Mouse (Mus musculus): ENCODE measurements around the gene Fbxw8. TPM values are rescaled to one million over a fixed set of nuclear protein-coding genes. Genes with fewer than 3 reads are reported as not detected.

Gene Fbxw8
- polyA plus RNA-seq, 1 experiment from 2014 or later: 37.9 TPM

DNA sequence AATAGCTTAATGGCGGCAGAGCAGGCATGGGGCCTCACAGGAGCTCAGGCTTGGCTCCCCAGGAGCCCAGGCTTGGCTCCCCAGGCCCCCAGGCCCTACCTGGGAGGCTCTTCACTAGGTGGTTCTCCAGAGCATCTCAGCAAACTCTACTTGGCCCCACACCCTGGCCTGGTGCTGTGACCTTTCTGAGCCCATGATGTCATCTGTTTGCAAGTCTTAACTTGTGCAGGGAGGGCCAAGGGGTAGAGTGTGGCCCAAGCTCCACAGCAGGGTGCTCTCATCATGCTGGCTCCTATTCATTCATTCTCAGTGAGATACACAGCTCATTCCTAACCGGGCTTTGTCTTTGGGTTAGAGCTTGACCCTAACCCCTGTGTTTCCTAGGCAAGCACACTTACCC lies 34.6 kb downstream of the Fbxw8 start:
- WGBS: 57% methylated on average over 2 of the region's 2 CpGs
- Histone ChIP-seq H3K9me3 (replicated peaks) (no peaks in the 10 kb centered on the region), H3K27me3 (ENCODE audit: low read depth, poor library complexity, severe bottlenecking) (no peaks in the 10 kb centered on the region), H3K4me1 (peaks cover 11% of the 10 kb centered on the region; the same call in 1 of the 2 replicates), H3K4me3 (no peak overlapping the region), H3K27ac (no peak overlapping the region), H3K36me3 (peaks cover 72% of the 10 kb centered on the region)
- DNase-seq (ENCODE audit: low spot score): no peak

DNA sequence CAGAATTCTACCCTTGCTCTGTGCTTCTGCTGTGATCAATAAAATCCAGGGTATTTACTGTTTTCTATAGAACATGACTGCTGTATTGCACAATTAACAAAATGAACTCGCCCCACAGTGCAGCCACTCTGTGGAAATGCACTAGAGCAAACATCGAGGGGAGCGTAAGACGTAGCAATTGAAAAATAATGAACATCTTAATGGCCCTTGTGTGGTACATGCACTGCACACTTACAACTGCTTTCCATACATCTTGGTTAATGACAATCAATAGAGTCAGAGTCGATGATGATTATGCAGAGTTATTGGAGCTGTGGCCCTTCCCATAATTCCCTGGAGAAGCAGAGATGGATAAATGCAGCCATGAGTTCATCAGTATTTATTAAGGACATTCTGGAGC lies 36.3 kb downstream of the Fbxw8 start:
- DNase-seq (ENCODE audit: low spot score): no peak
- H3K36me3 ChIP-seq: peaks cover 70% of the 10 kb centered on the region
- H3K4me3 ChIP-seq: no peak overlapping the region
- 94% methylated on average over 5 of the region's 5 CpGs for WGBS
- H3K9me3 ChIP-seq (replicated peaks): no peaks in the 10 kb centered on the region
- no peaks in the 10 kb centered on the region for H3K27me3 ChIP-seq (ENCODE audit: low read depth, poor library complexity, severe bottlenecking)
- peaks cover 11% of the 10 kb centered on the region; the same call in 1 of the 2 replicates for H3K4me1 ChIP-seq
- H3K27ac ChIP-seq: no peak overlapping the region

DNA sequence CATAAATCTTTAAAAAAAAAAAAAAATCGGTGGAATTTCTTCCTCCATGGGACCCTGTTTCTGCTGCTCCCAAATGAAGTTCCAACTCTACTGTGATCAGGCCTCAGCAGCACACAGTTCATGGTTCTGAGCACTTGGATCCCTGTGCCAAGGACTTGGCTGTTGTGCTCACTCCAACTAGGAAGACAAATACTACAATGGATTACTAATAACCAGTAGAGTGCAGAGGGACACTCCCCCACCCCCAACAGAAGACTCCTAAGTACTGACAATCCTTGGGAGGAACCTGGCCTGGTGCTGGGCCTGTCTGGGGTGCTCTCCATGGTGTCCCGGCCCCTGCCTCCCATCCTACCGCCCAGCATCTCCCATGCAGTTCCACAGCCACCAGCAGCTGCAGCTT lies 36.9 kb downstream of the Fbxw8 start:
- WGBS: 88% methylated on average over 3 of the region's 3 CpGs
- Histone ChIP-seq H3K27me3 (ENCODE audit: low read depth, poor library complexity, severe bottlenecking) (no peaks in the 10 kb centered on the region), H3K4me1 (peaks cover 8% of the 10 kb centered on the region; the same call in 1 of the 2 replicates), H3K36me3 (peaks cover 69% of the 10 kb centered on the region), H3K27ac (no peak overlapping the region), H3K9me3 (replicated peaks) (no peaks in the 10 kb centered on the region), H3K4me3 (no peak overlapping the region)
- DNase-seq (ENCODE audit: low spot score): no peak

DNA sequence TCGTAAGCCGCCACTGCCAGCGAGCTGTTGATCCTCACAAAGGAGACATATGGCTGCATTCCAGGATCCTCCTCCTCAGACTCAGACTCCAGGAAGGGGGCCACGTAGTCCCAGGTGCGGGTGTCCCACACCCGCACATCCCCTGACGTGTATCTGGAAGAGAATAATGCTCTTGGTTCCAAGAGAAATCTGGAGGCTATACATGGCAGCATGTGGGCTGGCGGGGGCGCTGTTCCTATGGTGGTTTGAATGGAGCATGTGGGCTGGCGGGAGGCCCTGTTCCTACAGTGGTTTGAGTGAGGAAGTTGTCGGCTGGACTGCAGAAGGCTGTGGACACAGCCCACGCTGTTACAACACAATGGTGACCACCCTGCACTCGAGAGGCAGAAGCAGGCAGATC lies 41.6 kb downstream of the Fbxw8 start:
- H3K9me3 ChIP-seq (replicated peaks): no peaks in the 10 kb centered on the region
- H3K4me3 ChIP-seq: no peak overlapping the region
- peaks cover 78% of the 10 kb centered on the region for H3K36me3 ChIP-seq
- no peak for DNase-seq (ENCODE audit: low spot score)
- 0 out of 2 replicates have a peak, but pooled peaks cover 2% of the 10 kb centered on the region for H3K4me1 ChIP-seq
- no peak overlapping the region for H3K27ac ChIP-seq
- 87% methylated on average over 10 of the region's 13 CpGs for WGBS
- no peaks in the 10 kb centered on the region for H3K27me3 ChIP-seq (ENCODE audit: low read depth, poor library complexity, severe bottlenecking)

DNA sequence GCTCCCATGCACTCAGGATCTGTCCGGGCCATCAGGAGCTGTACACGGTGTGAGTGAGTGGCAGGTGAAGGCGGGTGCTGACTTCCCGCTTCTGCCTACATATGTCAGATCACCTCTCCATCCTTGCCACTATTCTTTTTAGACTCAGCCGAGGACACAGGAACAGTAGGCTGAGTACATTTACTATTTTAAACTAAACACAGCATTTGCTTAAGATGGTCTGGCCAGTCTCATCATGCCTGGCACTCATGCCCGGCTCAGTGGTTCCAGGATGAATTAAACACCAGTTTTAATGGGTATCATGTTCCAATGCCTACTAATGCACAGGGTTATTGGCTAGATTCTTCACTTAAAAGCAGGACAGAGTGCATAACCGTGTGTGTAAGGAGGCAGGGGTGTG lies 42.2 kb downstream of the Fbxw8 start:
- Histone ChIP-seq H3K9me3 (replicated peaks) (no peaks in the 10 kb centered on the region), H3K4me1 (0 out of 2 replicates have a peak, but pooled peaks cover 2% of the 10 kb centered on the region), H3K4me3 (no peak overlapping the region), H3K36me3 (peaks cover 79% of the 10 kb centered on the region), H3K27ac (no peak overlapping the region), H3K27me3 (ENCODE audit: low read depth, poor library complexity, severe bottlenecking) (no peaks in the 10 kb centered on the region)
- 91% methylated on average over 7 of the region's 7 CpGs for WGBS
- DNase-seq (ENCODE audit: low spot score): no peak

DNA sequence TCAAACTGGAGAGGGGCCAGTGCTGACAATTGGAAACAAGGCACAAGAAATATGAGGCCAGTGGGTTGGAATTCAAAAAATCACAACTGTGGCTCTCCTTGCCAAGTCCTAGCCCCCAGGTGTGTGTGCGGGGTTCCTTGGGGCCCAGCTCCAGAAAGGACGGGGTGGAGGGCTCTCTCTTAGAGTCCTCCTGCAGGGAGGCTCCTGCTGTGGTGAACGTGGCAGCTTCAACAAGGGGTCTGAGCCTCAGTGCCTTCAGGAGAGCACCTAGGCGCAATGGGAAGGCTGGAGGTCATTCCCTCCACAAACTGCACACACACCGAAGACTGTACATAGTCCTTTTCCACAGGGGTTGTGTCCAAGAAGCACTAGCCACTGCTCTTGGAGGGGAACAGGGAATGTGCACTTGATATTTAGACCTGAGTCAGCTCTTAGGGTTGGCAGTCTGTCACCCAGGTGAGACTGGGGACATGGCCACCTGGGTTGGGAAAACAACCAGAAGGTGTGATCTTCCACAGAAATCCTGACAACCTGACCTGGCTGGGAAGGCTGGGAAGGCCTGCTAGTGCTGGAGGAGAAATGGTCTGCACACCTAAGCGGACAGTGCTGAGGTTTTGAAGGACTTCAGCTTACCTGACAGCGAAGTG lies 46.3 kb downstream of the Fbxw8 start:
- no peak overlapping the region for H3K27ac ChIP-seq
- H3K36me3 ChIP-seq: peaks cover 88% of the 10 kb centered on the region

DNA sequence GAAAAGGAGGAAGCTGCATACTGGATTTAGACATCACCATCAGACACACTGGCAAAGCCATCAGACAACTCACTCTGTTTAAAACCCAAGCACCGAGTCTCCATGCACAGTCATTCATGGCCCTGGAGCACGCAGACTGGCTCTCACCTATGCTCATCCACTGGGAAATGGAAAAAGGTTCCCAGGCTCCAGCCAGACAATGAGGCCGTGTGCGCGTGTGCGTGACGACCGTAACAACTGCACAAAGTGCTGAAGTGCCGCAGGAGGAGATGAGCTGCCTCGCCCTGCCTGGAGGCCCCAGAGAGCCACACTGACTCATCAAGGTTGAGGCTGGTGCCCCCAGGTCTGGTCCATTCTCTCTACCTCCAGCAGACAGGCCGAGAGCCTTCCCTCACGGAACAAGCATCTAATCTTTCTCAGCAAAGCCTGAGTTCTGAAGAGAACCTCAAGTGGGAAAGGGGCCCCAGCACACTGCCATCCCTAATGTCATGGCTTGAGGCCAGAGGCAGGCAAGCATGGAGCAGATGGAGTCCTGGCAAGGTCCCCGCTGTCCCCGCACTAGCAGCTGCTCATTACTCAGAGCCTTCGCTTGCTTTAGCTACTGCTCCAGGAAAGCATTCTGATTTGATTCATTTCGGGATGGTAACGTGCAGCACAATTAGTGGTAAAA lies 47.0 kb downstream of the Fbxw8 start:
- Histone ChIP-seq H3K27me3 (ENCODE audit: low read depth, poor library complexity, severe bottlenecking) (no peaks in the 10 kb centered on the region), H3K36me3 (peaks cover 86% of the 10 kb centered on the region), H3K4me1 (no peaks in the 10 kb centered on the region), H3K27ac (no peak overlapping the region), H3K9me3 (replicated peaks) (no peaks in the 10 kb centered on the region), H3K4me3 (no peak overlapping the region)
- WGBS: 91% methylated on average over 17 of the region's 17 CpGs
- DNase-seq (ENCODE audit: low spot score): no peak

More for the DNA sequence above, 46.3 kb downstream of the Fbxw8 start:
- Histone ChIP-seq H3K4me1 (no peaks in the 10 kb centered on the region), H3K9me3 (replicated peaks) (no peaks in the 10 kb centered on the region), H3K4me3 (no peak overlapping the region), H3K27me3 (ENCODE audit: low read depth, poor library complexity, severe bottlenecking) (no peaks in the 10 kb centered on the region)
- no peak for DNase-seq (ENCODE audit: low spot score)
- WGBS: 94% methylated on average over 7 of the region's 7 CpGs

DNA sequence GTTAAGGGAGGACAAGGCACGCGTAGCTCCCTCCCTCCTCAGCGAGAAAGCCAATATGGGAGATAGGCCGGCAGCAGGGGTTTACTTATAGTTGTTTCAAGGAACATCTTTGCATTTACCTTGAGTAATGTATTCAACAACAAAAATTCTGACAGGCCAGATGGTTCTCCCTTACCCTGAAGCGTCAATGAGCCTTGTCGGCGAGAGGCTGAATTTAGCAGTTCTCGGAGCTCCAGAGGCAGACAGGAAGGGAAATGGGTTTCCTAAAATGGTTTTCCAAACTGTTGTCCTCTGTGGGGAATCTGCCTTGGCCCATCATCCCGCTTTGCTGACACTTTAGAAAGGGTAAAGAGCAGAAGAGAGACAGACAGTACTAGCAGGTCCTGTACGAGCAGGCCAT lies 48.6 kb downstream of the Fbxw8 start:
- H3K4me3 ChIP-seq: no peak overlapping the region
- WGBS: 94% methylated on average over 10 of the region's 10 CpGs
- no peaks in the 10 kb centered on the region for H3K4me1 ChIP-seq
- H3K27me3 ChIP-seq (ENCODE audit: low read depth, poor library complexity, severe bottlenecking): no peaks in the 10 kb centered on the region
- peaks cover 73% of the 10 kb centered on the region for H3K36me3 ChIP-seq
- no peaks in the 10 kb centered on the region for H3K9me3 ChIP-seq (replicated peaks)
- no peak overlapping the region for H3K27ac ChIP-seq
- DNase-seq (ENCODE audit: low spot score): no peak

DNA sequence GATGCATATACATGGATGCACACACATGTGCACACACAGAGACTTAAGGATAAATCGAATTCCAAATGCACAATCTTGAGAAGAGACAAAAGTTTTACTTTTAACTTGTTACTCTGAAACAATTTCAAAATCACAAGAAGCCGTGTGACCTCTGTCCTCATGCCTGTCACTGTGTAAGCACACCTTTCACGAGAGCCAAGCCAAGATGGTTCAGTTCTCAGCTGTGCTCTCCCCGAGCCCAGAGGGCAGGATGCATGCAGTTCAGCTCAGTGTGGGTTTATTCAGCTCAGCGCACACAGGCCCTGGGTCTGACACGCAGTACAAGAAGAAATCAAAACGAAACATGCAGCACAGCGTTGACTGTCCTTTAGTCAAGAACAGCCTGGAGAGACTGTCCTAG lies 49.7 kb downstream of the Fbxw8 start:
- peaks cover 62% of the 10 kb centered on the region for H3K36me3 ChIP-seq
- no peak overlapping the region for H3K4me3 ChIP-seq

DNA sequence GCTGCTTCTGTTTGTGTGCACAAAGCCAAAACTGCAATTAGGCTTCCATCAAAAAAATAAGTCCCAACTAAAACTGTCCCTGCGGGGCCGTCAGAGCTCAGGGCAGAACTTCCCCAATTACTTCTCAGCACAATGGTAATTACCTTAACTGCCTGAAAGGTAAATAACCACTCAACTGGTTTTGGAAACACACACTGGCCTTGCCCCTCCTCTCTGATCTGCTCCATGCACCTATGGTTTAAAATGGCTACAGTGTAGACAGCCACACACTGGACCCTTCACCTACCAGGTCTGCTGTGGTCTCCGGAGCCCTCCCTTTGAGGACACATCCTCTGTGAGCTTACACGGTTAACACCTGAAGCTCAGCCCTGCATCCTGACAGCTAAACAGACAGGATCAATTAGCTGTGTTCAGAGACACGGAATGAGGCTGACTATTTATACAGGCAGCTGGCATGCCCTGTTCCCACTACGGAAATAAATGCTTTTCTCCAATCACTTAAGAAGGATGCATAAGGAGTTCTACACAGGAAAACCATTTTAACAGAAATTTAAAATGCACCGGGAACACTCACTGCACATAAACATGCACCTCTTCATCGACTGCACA lies 55.3 kb downstream of the Fbxw8 start:
- Histone ChIP-seq H3K27me3 (ENCODE audit: low read depth, poor library complexity, severe bottlenecking) (no peaks in the 10 kb centered on the region), H3K27ac (peak overlapping the region; percentile 27; the same call in 1 of the 2 replicates), H3K36me3 (peaks cover 44% of the 10 kb centered on the region), H3K4me3 (no peak overlapping the region), H3K4me1 (peaks cover 36% of the 10 kb centered on the region), H3K9me3 (replicated peaks) (no peaks in the 10 kb centered on the region)
- no peak for DNase-seq (ENCODE audit: low spot score)
- 54% methylated on average over 8 of the region's 8 CpGs for WGBS

More for the DNA sequence above, 49.7 kb downstream of the Fbxw8 start:
- 96% methylated on average over 8 of the region's 8 CpGs for WGBS
- Histone ChIP-seq H3K27ac (no peak overlapping the region), H3K9me3 (replicated peaks) (no peaks in the 10 kb centered on the region), H3K4me1 (peaks cover 4% of the 10 kb centered on the region), H3K27me3 (ENCODE audit: low read depth, poor library complexity, severe bottlenecking) (no peaks in the 10 kb centered on the region)
- DNase-seq (ENCODE audit: low spot score): no peak

DNA sequence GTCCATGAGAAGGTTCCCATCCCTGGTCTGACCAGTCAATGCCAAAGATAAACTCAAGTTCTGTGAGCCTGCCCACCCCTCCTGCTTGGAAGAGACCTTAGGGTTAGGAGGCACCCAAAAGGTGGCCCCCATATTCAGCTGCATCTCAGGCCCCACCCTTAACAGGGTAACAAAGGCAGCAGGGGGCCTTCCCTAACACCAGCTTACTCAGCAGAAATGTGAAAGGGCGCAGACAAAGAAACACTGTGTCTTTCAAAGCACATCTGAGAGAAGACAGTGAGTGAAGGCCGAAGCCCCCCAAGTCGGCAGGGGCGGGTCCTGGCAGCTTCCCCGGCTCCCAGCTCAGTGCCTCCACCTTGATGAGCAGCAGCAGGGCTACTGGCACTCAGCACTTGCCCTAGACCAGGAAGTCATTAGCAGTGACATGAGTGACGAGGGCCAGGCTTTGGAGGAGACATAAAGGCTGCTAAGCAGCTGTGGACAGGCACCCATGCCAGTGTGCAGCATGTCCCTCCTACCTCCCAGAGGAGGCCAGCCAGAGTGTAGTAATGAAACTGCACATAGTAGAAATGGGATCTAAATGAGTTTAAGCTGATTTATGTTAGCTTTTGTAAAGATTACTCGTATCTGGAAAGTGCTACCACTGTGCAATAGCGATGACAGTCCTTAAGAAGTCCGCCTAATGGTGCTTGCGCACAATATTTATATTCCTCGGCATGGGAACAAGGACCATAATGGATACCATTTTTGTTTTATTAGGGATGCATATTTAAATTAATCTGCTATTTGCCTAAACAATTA lies 56.0 kb downstream of the Fbxw8 start:
- peak; percentile 54 for DNase-seq (ENCODE audit: low spot score)

DNA sequence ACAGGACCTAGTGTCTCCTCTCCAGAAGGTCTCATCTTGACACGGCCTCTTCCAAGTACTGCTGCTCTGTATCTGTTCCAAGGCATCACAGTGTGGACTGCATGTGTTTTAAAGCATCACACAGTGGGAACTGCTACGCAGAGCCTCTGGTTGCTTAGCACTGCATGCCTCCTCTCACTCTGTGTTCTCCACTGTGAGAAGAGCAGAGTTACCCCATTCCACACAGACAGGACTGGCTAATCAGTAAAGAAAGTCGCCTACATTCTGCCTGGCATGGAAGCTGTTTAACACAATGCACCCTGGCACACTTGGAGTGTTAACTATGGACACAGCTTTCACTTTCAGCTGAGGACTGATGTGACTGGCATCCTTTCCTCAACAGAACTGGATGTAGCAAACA lies 58.9 kb downstream of the Fbxw8 start:
- peaks cover 74% of the 10 kb centered on the region for H3K36me3 ChIP-seq
- H3K4me1 ChIP-seq: peaks cover 36% of the 10 kb centered on the region
- H3K27me3 ChIP-seq (ENCODE audit: low read depth, poor library complexity, severe bottlenecking): no peaks in the 10 kb centered on the region
- H3K27ac ChIP-seq: no peak overlapping the region
- no peaks in the 10 kb centered on the region for H3K9me3 ChIP-seq (replicated peaks)
- 92% methylated on average over 3 of the region's 3 CpGs for WGBS
- H3K4me3 ChIP-seq: no peak overlapping the region
- DNase-seq (ENCODE audit: low spot score): no peak

More for the DNA sequence above, 56.0 kb downstream of the Fbxw8 start:
- Histone ChIP-seq H3K9me3 (replicated peaks) (no peaks in the 10 kb centered on the region), H3K27me3 (ENCODE audit: low read depth, poor library complexity, severe bottlenecking) (no peaks in the 10 kb centered on the region), H3K4me1 (peaks cover 36% of the 10 kb centered on the region), H3K36me3 (peaks cover 48% of the 10 kb centered on the region), H3K4me3 (no peak overlapping the region), H3K27ac (peak overlapping the region; percentile 72)
- WGBS: 50% methylated on average over 11 of the region's 11 CpGs

All from limb, embryonic 10.5 days (tissue).